Mouse (Mus musculus) retina, embryonic 14.5 days (tissue): ENCODE measurements around the gene Slco1a4.
"Not testable (repeated sequence)": the region's sequence is repeated elsewhere in the genome, so short reads cannot be mapped to it uniquely, and the experiment has no call there.

Experiments used
- DNase-seq: peaks from one replicate; pipeline ENCODE4 v3.0.0-alpha.2; 2015; ENCODE audit warnings: low spot score

The Slco1a4 gene

GRCm38 (mm10) chr6:141856085-141856484 lies at the start of gene Slco1a4:
Gene Slco1a4 (minus strand): TSS chr6:141856199.
- DNase-seq = no peak

DNA sequence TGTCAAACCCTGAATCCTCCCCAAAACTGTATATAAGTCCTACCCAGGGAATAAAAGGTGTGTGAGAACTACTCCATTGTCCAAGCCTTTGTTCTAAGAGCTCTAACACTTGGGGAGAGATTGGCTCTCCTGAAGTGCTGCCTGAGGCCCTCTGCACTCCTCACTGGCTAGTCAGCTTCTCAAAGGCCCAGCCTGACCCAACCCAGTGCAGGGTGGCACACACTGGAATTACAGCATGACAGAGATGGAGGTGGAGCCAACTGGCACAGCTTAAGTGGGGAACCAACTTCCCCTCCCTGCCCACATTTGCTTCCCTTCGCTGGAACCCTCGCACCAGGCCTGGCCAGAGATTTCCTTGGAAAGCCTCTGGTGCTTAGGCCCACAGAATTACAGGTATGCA lies 42.2 kb upstream of the Slco1a4 start:
- DNase-seq = no peak

- DNase-seq = no peak
Measured at GRCm38 (mm10) chr6:141889723-141890122, 33.7 kb upstream of the Slco1a4 start.

DNA sequence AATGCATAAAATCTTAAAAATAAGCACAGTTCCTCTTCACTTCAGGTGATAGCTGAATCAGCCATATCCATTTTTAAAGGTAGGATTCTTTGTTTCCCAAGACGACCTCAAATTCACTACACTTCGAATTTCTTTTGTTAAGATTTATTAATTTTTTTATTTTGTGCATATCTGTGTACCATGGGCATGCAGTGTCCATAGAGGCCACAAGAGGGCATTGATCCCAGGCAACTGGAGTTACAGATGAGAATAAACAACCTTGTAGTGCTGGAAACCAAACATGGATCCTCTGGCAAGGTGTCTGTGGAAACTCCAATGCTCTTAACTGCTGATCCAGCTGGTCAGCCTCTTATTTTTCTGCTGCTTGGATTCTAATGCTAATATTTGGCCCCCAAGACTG lies 32.2 kb upstream of the Slco1a4 start:
- no peak for DNase-seq

- DNase-seq = no peak
Measured at GRCm38 (mm10) chr6:141882581-141882980, 26.6 kb upstream of the Slco1a4 start.

DNA sequence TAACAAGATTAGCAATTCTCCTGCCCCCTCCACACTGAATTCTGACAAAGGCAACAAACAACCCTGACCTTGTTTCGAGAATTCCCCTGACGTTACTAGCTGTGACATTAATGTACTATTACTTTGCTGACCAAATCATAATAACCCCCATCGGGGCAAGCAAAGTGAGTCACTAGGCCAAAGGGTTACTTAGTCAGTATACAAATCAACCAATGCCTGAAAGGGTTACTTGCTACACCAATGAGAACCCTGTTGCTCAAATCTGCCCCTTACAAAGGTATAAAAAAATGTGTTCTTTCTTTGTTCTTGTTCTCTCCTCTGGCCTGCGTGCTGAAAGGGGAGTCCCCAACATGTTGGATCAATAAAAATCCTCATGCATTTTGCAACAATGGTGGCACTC lies 19.7 kb upstream of the Slco1a4 start:
- not testable (repeated sequence) for DNase-seq

GRCm38 (mm10) chr6:141871711-141872110 lies 15.7 kb upstream of the Slco1a4 start:
- DNase-seq = no peak

DNA sequence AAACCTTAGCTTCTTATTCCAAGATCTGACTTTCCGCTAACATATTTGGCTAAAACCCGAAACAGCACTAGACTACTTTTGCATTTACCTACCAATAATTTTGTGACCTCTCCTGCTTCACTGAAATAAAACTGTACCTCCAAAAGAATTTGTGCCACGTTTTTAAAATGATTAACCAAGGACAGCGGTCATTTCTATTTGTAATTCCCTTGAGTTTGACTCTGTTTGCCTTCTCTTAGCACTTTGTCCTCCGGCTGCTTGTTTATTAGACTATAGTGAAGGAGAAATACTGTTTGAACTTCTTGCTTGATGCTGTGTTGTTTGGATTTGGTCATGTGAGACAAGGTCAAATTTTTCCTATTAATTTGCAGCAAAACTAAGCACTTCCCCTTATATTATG lies 12.7 kb upstream of the Slco1a4 start:
- DNase-seq = no peak

GRCm38 (mm10) chr6:141866026-141866425 lies 10.0 kb upstream of the Slco1a4 start:
- DNase-seq = no peak

- peak; percentile 1 for DNase-seq
Measured at GRCm38 (mm10) chr6:141857735-141858531, 1.9 kb upstream of the Slco1a4 start.

DNA sequence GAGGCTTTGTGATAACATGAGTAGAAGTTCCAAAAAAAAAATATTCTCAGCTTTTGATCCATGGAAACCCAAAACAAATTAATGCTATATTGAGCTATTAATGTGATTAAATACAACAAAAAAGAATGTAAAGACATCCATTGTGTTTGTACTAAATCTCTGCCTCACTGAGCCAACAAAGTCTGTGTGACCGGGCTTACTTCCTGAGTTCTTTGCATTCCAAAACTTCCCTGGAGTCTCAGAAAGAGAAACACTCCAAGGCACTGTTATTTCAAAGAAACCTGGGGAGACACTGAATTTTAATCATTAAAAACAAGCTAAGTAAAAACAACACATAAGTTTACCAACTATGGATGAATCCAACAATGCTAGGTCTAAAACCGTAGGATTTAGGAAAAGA lies 2.4 kb downstream of the Slco1a4 start:
- DNase-seq = no peak

DNA sequence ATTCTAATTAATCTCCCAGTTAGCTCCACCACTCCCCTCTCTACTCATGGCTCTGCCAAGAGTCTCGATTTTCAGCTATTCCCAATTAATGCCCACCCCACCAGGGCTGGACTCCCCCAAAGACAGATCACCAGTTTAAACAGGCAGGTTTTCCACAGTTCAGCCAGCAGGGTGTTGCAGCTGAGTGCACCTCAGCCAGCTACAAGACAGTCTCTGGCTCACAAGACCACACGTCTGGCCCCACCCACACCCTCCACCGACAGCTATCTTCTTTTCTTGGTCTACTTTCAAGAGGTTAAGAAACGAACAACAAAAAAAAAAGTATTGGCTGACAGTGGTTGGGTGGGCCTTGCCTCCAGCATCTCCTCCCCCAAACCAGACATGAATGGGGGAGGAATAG lies 6.9 kb downstream of the Slco1a4 start:
- DNase-seq = no peak

- DNase-seq = peak; percentile 76
Measured at GRCm38 (mm10) chr6:141797837-141798236, 58.2 kb downstream of the Slco1a4 start.

DNA sequence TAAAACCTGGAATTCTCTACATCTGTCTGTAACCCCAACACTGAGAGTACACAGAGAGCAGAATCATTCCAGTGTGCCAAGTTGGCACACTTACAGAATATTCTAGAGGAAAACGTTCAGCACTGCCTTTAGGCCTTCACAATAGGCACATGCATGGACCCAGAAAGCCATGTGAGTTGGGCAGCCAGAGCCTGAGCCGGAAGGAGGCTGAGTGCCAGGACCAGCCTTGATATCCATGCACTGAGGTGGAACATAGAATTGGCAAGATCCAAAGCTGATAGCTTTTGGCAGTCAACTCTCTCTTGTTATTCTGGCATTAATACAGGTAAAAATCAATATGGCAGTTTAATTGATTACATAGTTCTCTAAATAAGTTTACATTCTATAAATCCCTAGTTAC lies 81.5 kb downstream of the Slco1a4 start:
- no peak for DNase-seq

DNA sequence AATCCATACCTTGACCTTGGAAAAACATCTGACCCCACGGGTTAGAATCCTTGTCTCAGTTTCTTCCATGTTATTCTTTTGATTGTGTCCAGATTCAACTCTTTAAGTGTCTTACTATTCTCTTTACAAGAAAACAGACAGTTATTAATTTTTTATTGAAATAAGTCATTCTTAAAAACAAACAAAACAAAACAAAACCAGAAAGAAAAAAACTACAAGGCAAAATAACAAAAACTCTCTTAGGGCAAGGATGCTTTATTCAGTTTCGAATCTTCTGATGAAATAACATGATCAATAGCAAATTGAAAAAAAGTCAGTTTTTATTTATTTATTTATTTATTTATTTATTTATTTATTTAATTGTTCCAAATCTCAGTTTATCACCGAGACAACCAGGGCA lies 82.3 kb downstream of the Slco1a4 start, which contains the start of gene Gm5724:
Gene Gm5724 (minus strand): TSS at position 101 of the 400 bp plus-strand sequence.
- no peak for DNase-seq
